Mouse (Mus musculus) midbrain, embryonic 11.5 days (tissue): ENCODE results near the gene Nudt6. TPM values are rescaled to one million over a fixed set of nuclear protein-coding genes. Genes with fewer than 3 reads are reported as not detected.

ENCODE experiments used
- ATAC-seq: fragments of 200-750 bp; cut with Nextera tagmentation; 2 replicates; pipeline ENCODE4 v1.8.0; 2017; ENCODE audit warnings: moderate TSS enrichment, moderate library complexity; ENCODE audit not compliant: low FRiP score
- DNase-seq: peaks from one replicate; pipeline ENCODE4 v3.0.0; 2015; ENCODE audit warnings: low spot score; ENCODE audit errors: missing footprints
- H3K27ac ChIP-seq: fragments of 300-500 bp; sonication (generic); 2 replicates; pipeline ENCODE4 v1.5.1; 2014; ENCODE audit warnings: low read depth, low read length
- H3K27me3 ChIP-seq: fragments of 300-500 bp; sonication (generic); 2 replicates; pipeline ENCODE4 v1.6.1; 2014; ENCODE audit warnings: mild to moderate bottlenecking, low read length, moderate library complexity, mixed read lengths; ENCODE audit not compliant: control insufficient read depth, insufficient read depth
- H3K36me3 ChIP-seq: fragments of 300-500 bp; sonication (generic); 2 replicates; pipeline ENCODE4 v1.6.1; 2014; ENCODE audit warnings: mild to moderate bottlenecking, low read length, moderate library complexity, mixed read lengths; ENCODE audit not compliant: control insufficient read depth, insufficient read depth
- H3K4me1 ChIP-seq: fragments of 300-500 bp; sonication (generic); 2 replicates; pipeline ENCODE4 v1.6.1; 2014; ENCODE audit warnings: low read length; ENCODE audit not compliant: control insufficient read depth, insufficient read depth
- H3K4me2 ChIP-seq: fragments of 300-500 bp; sonication (generic); 2 replicates; pipeline ENCODE4 v1.6.1; 2014; ENCODE audit warnings: mild to moderate bottlenecking, moderate library complexity
- H3K4me3 ChIP-seq: fragments of 300-500 bp; sonication (generic); 2 replicates; pipeline ENCODE4 v1.5.1; 2014; ENCODE audit warnings: low read depth, low read length
- H3K9ac ChIP-seq: fragments of 300-500 bp; sonication (generic); 2 replicates; pipeline ENCODE4 v1.6.1; 2014; ENCODE audit warnings: low read length
- H3K9me3 ChIP-seq: fragments of 300-500 bp; sonication (generic); 2 replicates; pipeline ENCODE4 v1.6.1; 2016; ENCODE audit warnings: low read length; ENCODE audit not compliant: control insufficient read depth
- WGBS: fragments of 180-500 bp; shearing (Covaris S2); extraction: QIAGEN DNeasy Blood & Tissue Kit; methylation state at CpG from one replicate; pipeline ENCODE4 v1.1.7; 2014; 5-methylcytosine and 5-hydroxymethylcytosine counted together
- polyA plus RNA-seq: library from polyadenylated mRNA; unstranded; fragments of >200 nt; fragmentation: Nextera tagmentation; extraction: Ambion mirVana; gene quantifications from 2 replicates; pipeline ENCODE4 v1.2.1, GENCODE M21; 2014

Nudt6 gene
- polyA plus RNA-seq, 1 experiment from 2014 or later = 3.3 TPM

GRCm38 (mm10) chr3:37397646-37398045 is 22.4 kb downstream of the Nudt6 start:
- H3K9ac ChIP-seq = no peak overlapping the region
- H3K9me3 ChIP-seq = no peaks in the 10 kb centered on the region
- no peaks in the 10 kb centered on the region for H3K27me3 ChIP-seq
- WGBS = 87% methylated on average over 3 of the region's 3 CpGs
- no peak for DNase-seq
- H3K36me3 ChIP-seq = no peaks in the 10 kb centered on the region
- ATAC-seq = no peak
- no peak overlapping the region for H3K27ac ChIP-seq
- no peak overlapping the region for H3K4me2 ChIP-seq
- H3K4me1 ChIP-seq = no peaks in the 10 kb centered on the region
- H3K4me3 ChIP-seq = no peak overlapping the region

GRCm38 (mm10) chr3:37396930-37397608 is 22.9 kb downstream of the Nudt6 start:
- Histone ChIP-seq H3K27me3 (no peaks in the 10 kb centered on the region), H3K36me3 (no peaks in the 10 kb centered on the region), H3K4me1 (no peaks in the 10 kb centered on the region), H3K4me2 (no peak overlapping the region), H3K9ac (no peak overlapping the region), H3K4me3 (no peak overlapping the region), H3K9me3 (no peaks in the 10 kb centered on the region), H3K27ac (no peak overlapping the region)
- 94% methylated on average over 5 of the region's 5 CpGs for WGBS
- no peak for ATAC-seq
- DNase-seq = no peak

GRCm38 (mm10) chr3:37387310-37387709 is 32.7 kb downstream of the Nudt6 start:
- H3K36me3 ChIP-seq = no peaks in the 10 kb centered on the region
- no peak overlapping the region for H3K9ac ChIP-seq
- no peaks in the 10 kb centered on the region for H3K27me3 ChIP-seq
- no peak overlapping the region for H3K27ac ChIP-seq
- no peak overlapping the region for H3K4me3 ChIP-seq
- no peak overlapping the region for H3K4me2 ChIP-seq
- 89% methylated on average over 6 of the region's 6 CpGs for WGBS
- H3K4me1 ChIP-seq = no peaks in the 10 kb centered on the region
- no peak for ATAC-seq
- no peak for DNase-seq
- H3K9me3 ChIP-seq = peaks cover 7% of the 10 kb centered on the region

GRCm38 (mm10) chr3:37383096-37383765 is 36.8 kb downstream of the Nudt6 start:
- no peak for ATAC-seq
- Histone ChIP-seq H3K4me1 (no peaks in the 10 kb centered on the region), H3K9ac (no peak overlapping the region), H3K4me2 (no peak overlapping the region), H3K27ac (no peak overlapping the region), H3K27me3 (no peaks in the 10 kb centered on the region), H3K36me3 (no peaks in the 10 kb centered on the region), H3K9me3 (no peaks in the 10 kb centered on the region), H3K4me3 (no peak overlapping the region)
- 87% methylated on average over 6 of the region's 6 CpGs for WGBS
- DNase-seq = no peak

GRCm38 (mm10) chr3:37381457-37381856 is 38.6 kb downstream of the Nudt6 start:
- Histone ChIP-seq H3K9me3 (no peaks in the 10 kb centered on the region), H3K9ac (no peak overlapping the region), H3K4me3 (no peak overlapping the region), H3K27ac (no peak overlapping the region), H3K36me3 (no peaks in the 10 kb centered on the region), H3K4me1 (no peaks in the 10 kb centered on the region), H3K27me3 (no peaks in the 10 kb centered on the region), H3K4me2 (no peak overlapping the region)
- 75% methylated on average over 6 of the region's 6 CpGs for WGBS
- ATAC-seq (no peak), DNase-seq (no peak)

- 74% methylated on average over 18 of the region's 18 CpGs for WGBS
- Histone ChIP-seq H3K9me3 (no peaks in the 10 kb centered on the region), H3K4me1 (no peaks in the 10 kb centered on the region), H3K9ac (no peak overlapping the region), H3K27me3 (no peaks in the 10 kb centered on the region), H3K4me2 (no peak overlapping the region), H3K36me3 (no peaks in the 10 kb centered on the region), H3K4me3 (no peak overlapping the region), H3K27ac (no peak overlapping the region)
- DNase-seq = no peak
- no peak for ATAC-seq
Observed at GRCm38 (mm10) chr3:37379930-37380881, 39.8 kb downstream of the Nudt6 start.

- Histone ChIP-seq H3K4me1 (no peaks in the 10 kb centered on the region), H3K27me3 (no peaks in the 10 kb centered on the region), H3K9me3 (no peaks in the 10 kb centered on the region), H3K4me2 (no peak overlapping the region), H3K4me3 (no peak overlapping the region), H3K9ac (no peak overlapping the region), H3K36me3 (no peaks in the 10 kb centered on the region), H3K27ac (no peak overlapping the region)
- WGBS = 82% methylated on average over 14 of the region's 14 CpGs
- DNase-seq (no peak), ATAC-seq (no peak)
Observed at GRCm38 (mm10) chr3:37379201-37379600, 40.8 kb downstream of the Nudt6 start.

GRCm38 (mm10) chr3:37378412-37378811 is 41.6 kb downstream of the Nudt6 start:
- H3K4me2 ChIP-seq = no peak overlapping the region
- H3K9me3 ChIP-seq = no peaks in the 10 kb centered on the region
- ATAC-seq (no peak), DNase-seq (no peak)
- H3K4me3 ChIP-seq = no peak overlapping the region
- WGBS = 82% methylated on average over 6 of the region's 6 CpGs
- no peak overlapping the region for H3K27ac ChIP-seq
- no peaks in the 10 kb centered on the region for H3K27me3 ChIP-seq
- H3K4me1 ChIP-seq = no peaks in the 10 kb centered on the region
- H3K36me3 ChIP-seq = no peaks in the 10 kb centered on the region
- H3K9ac ChIP-seq = no peak overlapping the region

GRCm38 (mm10) chr3:37377926-37378325 is 42.1 kb downstream of the Nudt6 start:
- no peak for ATAC-seq
- 90% methylated on average over 6 of the region's 6 CpGs for WGBS
- H3K27me3 ChIP-seq = no peaks in the 10 kb centered on the region

More at GRCm38 (mm10) chr3:37377926-37378325, 42.1 kb downstream of the Nudt6 start:
- H3K4me3 ChIP-seq = no peak overlapping the region
- no peak overlapping the region for H3K4me2 ChIP-seq
- no peaks in the 10 kb centered on the region for H3K36me3 ChIP-seq
- no peaks in the 10 kb centered on the region for H3K9me3 ChIP-seq
- no peak overlapping the region for H3K9ac ChIP-seq
- H3K4me1 ChIP-seq = no peaks in the 10 kb centered on the region
- DNase-seq = no peak
- no peak overlapping the region for H3K27ac ChIP-seq
